Mouse (Mus musculus): ENCODE measurements at regions not wholly inside any gene's neighbourhood (a gene's known extent, or its start where the extent isn't known, plus 50 kb on each side); places are given as distances from the start of the nearest gene placed in this dataset.

DNA sequence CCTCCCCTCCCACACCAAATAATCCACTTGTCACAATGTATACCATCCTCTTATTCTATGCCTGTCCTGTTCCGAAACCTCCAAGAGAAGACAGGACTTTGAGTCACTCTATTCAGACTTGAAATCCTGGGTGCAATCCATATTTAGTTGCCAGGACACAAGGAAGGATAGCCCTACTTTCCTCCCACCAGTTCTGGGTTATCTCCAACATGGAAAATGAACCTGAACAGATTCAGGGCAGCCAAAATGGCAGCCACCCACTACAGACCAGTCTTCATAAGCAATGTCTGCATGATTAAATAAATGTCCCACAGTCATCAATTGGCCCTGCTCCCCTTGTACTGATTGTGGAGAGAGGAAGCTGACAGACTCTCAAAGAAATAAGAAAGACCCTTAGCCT, 110.6 kb upstream of the Adra1d start:
- DNase-seq, result no peak

DNA sequence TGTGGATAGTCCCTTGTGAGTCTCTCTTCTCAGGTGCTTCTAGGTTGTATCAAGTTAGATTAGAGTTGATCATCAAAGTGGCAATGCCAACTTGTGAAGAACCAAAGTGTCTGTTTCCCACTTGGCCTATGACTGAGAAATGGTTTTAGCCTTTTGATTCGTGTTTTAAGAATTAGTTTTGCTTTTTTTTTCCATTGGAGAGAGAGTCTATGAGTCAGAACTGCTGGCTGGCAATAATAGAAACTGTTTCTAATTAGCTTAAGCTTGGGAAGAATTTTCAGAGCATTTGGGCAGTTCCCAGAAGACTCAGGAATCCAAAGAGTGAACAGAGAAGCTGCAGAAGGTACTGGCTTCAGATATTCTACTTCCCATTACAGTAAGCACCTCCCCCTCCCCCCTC, 110.1 kb upstream of the Adra1d start:
- no peak for DNase-seq

- no peak for DNase-seq
Observed at GRCm38 (mm10) chr2:131670876-131671275, 108.8 kb upstream of the Adra1d start.

- no peak for DNase-seq
Observed at GRCm38 (mm10) chr2:131667874-131668273, 105.8 kb upstream of the Adra1d start.

DNA sequence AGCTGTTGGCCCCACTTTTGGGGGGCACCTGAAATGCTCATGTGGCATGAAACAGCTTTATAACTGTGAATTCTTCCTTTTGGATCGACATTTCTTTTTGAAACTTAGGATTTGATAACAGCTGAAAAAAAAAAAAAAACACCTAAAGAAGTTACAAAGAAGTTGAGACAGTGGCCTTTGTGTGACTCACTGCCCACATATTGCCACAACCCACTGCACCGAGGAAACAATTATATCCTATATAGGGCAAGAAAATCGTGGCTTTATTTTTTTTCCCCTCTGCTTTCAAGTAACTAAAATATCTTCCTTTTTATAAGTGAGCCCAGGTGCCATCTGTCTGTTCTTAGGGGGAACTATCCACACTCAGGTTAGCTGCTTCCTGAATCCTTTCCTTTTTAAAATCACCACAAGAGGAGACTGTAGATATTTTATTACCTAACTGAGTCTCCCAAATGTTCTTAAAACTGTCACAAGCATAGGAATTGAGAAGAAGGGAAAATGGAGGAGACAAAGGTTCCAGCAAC, 104.8 kb upstream of the Adra1d start:
- no peak for DNase-seq

DNA sequence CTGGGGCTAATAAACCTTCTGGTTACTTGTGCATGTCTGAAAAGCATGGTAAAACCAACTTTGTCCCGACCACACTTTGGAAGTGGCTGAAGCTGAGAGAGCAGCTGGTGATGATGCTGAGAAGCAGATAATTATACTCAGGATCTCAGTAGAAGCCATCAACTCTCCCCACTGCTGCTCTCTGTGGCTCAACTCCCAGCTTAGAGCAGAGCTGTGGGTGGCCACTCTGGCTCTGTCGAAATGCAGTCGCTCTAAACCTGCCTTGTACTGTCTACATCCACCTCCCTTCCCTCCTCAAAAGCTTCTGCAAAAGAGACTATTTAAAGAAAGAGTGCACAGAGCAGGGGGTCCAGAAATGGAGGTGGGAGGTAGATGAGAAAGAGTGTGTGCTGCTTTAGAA, 102.5 kb upstream of the Adra1d start:
- DNase-seq, result no peak

GRCm38 (mm10) chr2:131663199-131663809, 101.2 kb upstream of the Adra1d start:
- no peak for DNase-seq

- DNase-seq, result no peak
Observed at GRCm38 (mm10) chr2:131652197-131652596, 90.1 kb upstream of the Adra1d start.

- no peak for DNase-seq
Observed at GRCm38 (mm10) chr2:131650611-131651153, 88.6 kb upstream of the Adra1d start.

- DNase-seq, result no peak
Observed at GRCm38 (mm10) chr2:131644166-131644858, 82.2 kb upstream of the Adra1d start.

DNA sequence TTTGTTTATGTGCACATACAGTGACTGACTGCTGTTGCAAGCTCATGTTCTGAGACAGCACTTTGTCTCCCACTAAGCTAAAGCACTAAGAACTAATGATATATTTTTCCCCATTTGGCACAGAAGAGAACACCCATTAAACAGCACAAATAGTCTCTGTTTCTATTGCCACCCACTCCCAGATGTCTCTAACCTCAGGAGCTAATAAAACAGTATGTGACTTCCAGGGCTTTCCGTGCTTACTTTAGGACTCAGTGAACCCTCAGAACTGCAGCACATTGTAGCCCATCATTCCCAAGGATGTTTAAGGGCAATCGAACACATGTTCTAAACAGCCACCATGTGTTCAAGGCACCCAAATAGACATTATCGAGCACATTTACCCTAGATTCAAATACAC, 80.4 kb upstream of the Adra1d start:
- no peak for DNase-seq

DNA sequence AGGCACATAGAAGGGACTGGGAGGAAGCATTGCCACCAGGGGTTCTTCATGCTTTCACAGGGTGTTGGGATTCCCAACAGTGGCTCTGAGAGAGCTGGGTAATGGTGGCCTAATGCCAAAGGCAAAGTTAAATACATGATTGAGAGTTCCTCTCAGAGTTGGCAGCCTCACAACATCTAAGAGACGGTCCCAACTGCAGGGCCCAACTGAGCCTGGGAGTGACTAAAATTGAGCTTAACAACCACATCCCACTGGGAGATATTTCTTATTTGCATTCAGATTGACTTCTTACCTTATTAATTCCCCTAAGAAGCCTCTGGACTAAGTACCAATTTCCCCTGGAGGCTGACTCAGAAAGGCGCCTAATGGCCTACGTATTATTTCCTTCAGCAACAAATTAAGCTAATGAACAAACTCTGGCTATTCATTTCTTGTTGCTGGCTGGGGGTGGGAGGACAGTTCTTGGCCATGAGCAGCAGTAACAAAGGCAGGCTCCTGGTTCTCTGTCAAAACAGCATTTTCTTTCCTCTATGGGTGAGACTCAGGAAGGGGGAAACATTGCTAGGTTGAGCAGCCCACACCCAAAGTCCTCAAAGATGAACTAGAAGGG, 77.0 kb upstream of the Adra1d start:
- no peak for DNase-seq

DNA sequence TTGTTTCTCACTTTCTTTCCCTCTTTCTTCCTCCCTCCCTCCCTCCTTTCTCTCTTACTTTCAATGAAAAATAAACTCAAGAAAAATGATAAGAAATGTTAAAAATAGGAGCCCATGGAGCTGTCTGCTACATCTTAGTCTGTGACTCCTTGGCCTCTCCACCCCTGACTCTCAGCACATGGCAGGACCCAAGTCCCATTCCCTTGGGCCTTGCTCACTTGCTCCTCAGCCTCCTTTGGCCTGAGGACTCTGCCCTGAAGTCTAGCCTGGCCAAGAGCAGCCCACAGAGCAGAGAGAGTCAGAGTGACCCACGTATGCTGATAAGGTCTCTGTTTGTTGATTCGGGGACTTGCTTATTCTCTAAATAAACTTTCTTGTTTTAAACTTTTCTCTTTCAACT, 73.7 kb upstream of the Adra1d start:
- no peak for DNase-seq

- DNase-seq, result no peak
Observed at GRCm38 (mm10) chr2:131617916-131618315, 55.8 kb upstream of the Adra1d start.

DNA sequence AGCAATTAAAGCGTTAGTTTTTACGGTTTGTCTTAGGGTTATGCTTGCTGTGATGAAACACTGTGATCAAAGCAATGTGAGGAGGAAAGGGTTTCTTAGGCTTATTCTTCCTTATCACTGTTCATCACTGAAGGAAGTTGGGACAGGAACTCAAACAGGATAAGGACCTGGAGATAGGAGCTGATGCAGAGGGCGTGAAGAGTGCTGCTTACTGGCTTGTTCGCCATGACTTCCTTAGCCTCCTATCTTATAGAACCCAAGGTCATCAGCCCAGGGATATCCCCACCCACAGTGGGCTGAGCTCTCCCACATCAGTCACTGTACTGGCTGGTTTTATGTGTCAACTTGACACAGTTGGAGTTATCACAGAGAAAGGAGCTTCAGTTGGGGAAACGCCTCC, 50.4 kb upstream of the Adra1d start:
- DNase-seq, result no peak
